Mouse (Mus musculus) right cerebral cortex, postnatal 10 days (tissue): ENCODE results near the gene Fbxl12.
"Not testable (repeated sequence)": the region's sequence is repeated elsewhere in the genome, so short reads cannot be mapped to it uniquely, and the experiment has no call there.

Experiments
- DNase-seq, 2 experiments: peaks; one replicate each; pipeline ENCODE4 v3.0.0; 2021; ENCODE audit warnings: low spot score in 2 of 2

The Fbxl12 gene

DNA sequence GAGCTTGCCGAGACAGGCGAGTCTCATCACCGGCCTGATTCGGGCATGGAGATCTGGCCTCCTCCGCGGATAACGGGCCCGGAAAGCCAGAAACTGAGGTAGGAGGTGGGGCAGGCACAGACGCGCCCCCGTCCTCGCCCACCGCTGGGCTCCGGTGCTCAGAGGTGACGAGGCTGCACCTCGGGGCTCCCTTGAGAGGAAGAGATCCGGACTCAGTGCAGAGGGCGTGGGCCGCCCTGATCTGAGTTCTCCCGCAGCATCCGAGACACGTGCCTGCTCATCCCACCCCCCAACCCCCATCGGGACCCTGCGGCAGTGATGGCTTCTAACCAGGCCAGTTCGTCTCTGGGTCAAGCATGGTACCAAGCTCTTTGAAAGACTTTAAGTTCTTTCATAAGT is 7.7 kb upstream of the Fbxl12 start:
- no peak for DNase-seq

DNA sequence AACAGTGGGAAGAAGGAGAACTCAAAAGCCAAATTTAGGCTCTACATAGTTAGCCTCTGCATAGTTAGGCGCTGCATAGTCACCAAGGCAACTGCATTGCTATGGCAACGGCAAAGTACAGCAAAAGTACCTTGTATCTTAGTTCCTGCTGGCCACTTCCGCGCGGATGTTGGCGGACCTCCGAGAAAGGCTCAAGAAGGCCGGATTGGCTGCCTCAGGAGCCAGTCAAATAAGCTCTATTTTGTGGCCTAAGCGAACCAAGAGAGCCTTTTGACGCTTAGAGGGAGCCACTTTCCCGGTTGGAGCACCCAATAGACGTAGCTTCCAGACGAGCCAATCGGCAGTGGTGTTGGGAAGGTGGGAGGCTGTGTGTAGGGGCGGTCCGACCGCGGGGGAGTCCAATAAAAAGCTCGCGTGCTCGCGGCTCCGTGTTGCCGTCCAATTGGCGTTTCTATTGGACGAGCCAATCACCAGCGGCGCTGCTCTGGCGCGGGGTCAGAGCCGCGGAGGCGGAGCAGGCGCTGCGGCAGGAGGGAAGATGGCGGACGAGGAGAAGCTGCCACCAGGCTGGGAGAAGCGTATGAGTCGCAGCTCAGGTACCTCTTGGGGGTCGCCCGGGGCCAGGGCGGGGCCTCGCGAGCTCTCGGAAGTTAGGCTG is 7.2 kb upstream of the Fbxl12 start, which contains the start of gene Pin1:
Pin1 (plus strand) TSS at position 494 of the 658 bp plus-strand sequence.
- peak; percentile 100 for DNase-seq

DNA sequence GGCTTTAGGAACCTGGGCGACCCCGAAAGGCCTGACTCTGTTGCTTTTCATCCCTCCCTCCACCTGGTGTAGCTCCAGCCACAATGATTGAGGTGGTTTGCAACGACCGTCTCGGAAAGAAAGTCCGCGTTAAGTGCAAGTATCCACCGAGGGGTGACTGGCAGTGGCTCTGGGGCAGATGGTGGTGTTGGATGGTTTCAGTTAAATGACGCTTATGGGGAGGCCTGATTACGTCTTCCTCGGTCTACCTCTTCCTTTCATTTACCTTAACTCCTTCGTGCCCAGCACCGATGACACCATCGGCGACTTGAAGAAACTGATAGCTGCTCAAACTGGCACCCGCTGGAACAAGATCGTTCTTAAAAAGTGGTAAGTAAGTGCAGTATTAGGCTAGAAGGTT is 554 bp upstream of the Fbxl12 start:
- DNase-seq = peak; percentile 49 to 57

DNA sequence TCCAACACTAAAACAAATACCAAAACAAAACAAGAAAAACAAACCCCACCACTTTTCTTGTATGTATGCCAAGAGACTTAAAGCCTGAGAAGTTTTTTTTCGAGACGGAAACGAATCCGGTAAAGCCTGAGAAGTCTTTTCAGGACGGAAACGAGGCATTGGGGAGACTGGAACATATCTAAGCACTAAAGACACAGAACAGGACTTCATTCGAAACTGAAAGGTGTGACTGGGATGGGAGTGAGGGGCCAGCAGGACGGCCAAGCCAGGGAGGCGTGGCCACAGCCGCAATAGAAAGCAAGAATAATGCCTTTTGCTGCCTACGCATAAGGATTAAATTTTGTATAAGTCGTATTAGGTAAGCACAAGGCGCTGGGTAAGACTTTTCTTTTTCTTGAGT is 786 bp downstream of the Fbxl12 start:
- no peak for DNase-seq

DNA sequence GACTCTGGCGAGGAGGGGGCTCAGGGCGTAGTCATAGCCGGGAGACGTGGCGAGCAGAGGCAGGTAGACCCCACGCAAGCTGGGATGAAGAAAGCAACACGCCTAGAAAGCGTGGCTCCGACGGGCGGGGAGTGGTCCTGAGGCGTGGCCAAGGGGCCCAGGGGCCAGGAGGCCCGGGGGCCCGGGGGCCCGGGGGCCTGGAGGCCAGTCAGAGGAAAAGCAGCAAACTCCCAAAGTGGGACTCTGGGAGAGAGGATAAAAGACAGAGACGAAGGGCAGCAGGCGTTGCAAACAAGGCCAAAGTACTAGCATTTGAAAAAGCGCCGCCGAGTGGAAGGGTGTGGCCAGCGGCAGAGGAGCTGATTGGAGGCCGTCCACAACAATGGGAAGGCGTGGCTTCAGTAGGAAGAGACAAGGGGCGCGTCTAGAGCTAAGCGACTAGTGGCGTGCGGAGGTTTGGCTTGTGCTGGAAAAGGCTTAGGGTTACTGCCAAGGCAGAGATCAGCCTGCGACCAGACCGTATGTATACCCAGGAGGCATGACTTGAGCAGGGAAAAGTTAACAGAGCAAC is 1.6 kb downstream of the Fbxl12 start:
- peak; percentile 87 to 89 for DNase-seq

DNA sequence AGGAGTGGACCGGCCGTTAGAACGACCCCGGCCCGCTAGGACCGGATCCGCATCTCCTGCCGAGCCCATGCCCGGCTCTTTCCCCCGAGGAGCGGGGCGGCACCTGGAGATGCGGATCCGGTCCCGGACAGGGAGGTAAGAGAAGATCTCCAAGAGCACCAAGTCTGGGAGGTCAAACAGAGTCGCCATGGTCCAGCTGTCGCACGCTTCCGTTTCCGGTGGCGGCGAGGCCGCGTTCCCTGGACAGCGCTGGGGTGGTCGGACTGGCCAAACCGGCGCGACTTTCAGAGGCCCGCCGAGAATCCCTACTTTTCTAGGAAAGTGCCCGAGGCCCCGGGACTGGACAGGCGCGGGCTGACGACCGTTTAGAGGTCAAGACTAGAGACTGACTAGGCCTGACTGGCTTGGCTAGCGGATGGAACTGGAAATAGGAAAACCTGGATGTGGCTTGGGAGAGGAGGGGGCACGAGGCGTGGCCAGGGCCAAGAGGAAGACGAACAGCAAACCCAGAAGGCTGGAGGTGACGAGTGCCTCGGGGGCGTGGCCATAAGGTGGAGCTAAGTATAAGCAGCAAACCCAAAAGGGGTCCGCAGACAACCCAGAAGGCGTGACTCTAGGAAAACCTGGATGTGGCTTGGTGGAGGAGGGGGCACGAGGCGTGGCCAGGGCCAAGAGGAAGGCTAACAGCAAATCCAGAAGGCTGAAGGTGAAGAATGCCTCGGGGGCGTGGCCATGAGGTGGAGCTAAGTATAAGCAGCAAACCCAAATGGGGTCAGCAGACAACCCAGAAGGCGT is 2.3 kb downstream of the Fbxl12 start, which contains the start of gene Ubl5:
Ubl5 (plus strand) TSS at position 778 of the 795 bp plus-strand sequence.
- peak; percentile 93 to 94 for DNase-seq

DNA sequence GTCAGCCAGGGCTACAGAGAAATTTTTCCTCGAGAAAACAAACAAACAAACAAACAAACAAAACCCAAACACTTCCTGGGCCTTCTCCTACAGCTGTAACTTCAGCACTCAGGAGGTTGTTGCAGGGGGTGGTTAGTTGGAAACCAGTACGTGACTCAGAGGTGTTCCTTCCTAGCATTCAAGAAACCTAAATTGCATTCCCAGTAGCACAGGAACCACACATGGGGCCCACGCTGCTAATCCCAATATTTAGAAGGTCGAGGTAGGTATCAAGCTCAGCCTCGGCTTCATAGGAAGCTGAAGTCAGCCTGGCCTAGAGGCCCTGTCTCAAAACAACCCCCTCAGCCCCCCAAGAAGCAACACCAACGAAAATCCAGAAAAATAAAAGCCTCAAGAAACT is 3.1 kb downstream of the Fbxl12 start:
- DNase-seq = no peak

DNA sequence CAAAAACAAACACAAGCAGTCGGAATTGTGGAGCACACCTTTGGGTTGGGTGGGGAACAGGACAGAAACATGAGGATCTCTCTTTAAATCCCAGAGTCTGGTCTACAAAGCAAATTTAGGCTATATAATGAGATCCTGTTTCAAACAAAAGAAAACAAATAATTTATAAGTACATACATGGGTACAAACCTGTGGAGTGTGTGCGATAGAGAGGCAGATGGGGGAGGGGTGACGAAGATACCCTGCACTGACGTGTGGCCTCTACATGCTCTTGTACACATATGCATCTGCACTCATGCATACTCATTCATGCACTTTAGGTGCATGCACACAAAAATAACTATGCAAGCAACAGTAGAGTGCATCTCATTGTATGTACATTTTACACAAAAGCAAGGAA is 5.1 kb downstream of the Fbxl12 start:
- peak in 1 of 2 experiments; percentile 21 for DNase-seq

DNA sequence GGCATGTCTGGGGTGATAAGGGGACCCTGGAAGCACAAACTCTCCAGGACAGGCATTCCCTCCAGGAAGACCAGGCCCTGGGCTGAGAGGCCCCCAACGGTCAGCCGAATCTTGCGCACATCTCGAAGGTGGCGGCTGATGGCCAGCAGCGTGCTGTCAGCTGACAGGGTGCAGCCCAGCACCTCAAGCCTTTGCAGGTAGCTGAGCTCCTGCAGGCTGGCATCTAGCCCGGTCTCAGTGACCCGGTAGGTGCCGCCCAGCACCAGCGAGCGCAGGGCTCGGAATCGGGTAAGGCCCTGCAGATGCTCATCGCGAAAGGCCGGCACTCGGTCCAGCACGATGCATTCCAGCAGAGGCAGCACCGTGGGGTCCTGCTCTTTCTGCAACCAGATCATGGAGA is 6.0 kb downstream of the Fbxl12 start:
- DNase-seq = peak in 1 of 2 experiments; percentile 34

DNA sequence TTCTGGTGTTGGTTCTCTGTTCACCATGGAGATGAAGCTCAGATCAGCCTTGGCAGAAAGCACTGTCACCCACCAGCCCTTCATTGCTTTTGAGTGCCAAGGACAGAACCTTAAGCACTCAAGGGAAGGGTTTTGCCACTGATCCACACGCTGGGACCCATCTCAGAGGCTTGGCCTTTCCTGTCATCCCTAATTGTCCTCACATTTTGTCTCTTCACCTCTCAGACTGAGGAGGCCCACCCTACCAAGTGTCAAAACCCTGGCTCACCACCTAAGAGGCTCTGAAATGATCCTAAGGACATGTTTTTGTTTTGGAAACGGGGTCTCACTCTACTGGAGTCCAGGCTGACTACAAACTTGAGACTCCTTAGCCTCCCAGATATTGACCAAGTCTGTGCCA is 7.8 kb downstream of the Fbxl12 start:
- DNase-seq = no peak

DNA sequence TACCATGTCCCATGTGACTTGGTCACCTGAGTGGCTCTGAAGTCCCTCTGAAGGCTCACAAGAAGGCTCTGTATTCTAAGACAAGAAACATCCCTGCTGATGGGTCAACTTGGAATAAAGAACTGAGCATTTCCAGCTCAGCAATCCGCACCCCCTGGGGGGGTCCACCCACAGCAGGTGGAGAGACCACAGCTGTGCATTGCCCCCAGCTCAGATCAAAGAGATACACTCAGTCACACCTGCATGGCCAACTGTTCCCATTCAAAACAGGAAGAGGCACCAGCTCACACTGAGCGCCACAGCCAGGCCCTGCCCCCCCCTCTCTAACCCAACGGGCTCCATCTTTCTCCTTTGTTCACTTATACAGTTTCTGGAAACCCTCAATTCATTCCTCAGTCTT is 8.3 kb downstream of the Fbxl12 start:
- no peak for DNase-seq

DNA sequence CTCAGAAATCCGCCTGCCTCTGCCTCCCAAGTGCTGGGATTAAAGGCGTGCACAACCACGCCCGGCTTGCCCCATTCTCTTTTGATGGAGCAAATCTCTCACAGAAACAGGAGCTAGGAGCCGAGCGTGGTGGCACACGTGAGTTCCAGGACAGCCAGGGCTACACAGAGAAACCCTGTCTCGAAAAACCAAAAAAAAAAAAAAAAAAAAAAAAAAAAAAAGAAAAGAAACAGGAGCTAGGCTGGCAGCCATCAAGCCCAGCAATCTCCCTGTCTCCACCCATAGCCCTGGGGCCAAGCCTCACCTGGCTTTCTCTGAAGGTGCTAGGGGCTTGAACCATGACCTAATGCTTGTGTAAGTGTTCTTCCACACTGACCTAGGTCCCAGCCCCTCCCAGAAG is 8.9 kb downstream of the Fbxl12 start:
- not testable (repeated sequence) for DNase-seq

DNA sequence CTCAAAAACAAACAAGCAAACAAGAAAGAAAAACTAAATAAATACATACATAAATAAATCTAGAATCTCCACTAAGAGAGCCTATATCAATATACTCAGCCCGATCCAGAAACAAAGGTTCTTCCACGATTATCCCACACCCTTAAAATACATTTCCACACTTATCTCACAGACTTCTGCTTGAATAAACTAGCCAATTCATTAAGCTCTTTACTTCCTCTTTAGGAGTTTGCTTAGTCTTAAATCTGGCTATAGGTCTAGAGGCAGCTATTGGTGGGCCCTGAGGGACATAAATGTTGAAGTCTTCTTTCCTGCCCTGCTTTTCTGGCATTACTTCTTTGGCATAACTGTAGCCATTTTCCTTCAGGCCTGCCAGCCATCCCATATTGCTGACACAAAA is 13.2 kb downstream of the Fbxl12 start:
- no peak for DNase-seq

DNA sequence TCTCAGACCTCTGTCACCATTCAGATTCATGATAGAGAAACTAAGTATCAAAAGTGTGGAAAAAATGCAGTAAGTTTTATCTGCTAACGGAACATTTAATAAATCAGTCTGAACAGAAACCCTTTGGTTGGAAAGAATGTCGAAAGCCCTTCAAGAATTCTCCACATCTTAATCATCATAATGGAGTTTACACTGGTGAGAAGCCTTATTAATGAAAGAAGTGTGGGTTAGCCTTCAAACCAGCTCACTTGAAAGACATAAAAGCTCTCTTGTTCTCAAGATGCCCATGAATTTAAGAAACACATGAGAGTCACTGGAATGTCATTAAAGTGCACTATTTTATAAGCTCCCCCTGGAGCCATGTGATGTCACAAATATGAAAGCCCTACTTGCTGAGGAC is 27.9 kb downstream of the Fbxl12 start:
- no peak for DNase-seq

DNA sequence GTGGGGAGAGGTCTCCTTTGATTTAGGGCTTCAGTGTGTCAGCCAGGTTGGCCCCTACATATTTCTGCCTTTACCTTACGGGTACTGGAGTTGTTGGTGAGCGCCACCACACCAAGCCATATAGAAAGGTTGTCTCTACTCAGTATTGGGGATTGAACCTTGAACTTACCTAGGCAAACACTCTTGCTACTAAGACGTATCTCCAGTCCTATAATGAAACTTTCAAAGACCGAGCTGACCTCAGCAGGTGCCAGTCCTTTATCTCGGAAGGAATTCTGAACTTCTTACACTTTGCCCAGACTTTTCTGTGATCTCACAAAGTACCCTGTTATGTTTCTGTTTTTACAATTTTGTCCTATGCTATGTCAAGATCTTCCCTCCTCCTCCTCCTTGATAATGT is 32.6 kb downstream of the Fbxl12 start:
- no peak for DNase-seq

DNA sequence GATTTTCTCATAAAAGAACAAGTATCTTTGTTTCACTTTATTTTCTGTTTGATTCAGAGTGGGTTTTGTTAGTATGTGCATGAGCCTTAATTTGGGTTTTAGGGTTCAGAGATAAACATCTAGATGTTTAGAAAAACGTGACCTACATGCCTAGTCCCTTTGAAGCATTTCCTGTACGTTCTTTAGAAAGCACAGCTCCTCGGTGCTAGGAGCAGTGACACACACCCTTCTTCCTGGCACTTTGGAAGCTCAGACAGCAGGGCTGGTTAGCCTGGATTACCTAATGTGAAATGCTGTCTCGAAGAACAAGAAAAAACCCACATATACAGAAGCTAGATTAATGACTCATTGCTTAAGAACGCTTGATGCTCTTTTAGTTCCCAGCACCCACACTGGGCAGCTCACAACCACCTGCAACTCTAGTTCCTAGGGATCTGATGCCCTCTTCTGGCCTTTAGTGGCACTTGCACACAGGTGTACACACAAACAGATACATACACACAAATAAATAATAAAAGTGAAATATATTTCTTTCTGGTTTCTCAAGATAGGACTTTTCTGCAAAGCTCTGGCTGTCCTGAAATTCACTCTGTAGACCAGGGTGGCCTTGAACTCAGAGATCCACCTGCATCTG is 34.6 kb downstream of the Fbxl12 start:
- no peak for DNase-seq

DNA sequence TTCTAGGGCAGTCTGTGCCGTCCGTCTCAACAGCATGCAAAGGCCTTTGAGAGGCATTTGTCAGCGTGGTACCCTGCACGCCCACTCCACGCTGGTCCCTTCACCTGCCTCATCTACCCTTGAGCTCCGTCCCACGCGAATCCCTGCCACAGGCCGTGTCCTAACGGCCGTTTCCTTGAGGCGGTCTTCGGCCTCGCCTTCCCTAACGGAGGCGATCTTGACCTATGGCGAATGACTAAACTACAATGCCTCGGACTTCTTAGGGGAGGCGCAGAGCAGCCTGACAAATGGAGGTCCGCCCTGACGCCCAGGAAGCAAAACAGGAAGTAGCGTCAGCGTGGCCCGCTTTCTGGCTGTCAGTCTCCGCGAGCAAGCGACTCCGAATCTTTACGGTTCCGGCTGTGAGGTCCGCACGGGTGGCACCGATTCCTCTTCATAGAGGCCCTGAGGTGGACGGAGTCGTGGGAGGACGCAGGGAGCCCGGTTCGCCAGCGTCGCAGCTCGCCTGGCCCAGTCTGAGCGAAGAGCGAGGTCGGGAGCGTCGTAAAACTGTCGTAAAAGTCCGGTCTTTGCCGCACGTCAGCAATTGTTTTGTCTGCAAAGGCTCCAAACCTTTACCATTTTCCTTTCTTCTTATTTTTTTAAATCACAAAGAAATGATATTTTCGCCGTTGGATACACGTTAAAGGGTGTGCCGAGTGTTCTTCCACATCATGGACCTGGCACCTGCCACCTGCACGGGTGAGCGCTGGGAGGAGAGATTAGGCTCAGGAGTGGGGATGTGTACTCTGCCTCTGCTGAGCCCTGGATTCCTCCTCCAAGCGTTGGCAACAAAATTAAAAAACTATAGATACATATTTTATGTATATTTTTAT is 37.2 kb downstream of the Fbxl12 start:
- peak; percentile 90 to 94 for DNase-seq

DNA sequence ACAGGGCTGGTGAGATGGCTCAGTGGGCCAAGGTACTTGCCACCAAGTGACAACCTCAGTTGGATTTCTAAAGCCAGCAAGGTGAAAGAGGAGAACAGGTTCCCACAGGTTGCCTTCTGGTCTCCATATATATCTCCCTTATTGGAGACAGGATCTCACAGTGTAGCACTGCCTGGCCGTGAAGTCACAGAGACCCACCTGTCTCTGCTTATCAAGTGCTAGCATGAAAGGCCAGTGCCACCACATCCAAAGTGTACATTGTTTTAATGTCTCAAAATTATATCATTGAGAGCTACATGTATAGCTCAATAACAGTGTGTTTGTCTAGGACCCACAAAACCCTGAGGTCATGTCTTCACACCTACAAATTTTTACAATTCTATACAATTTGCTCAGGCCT is 38.3 kb downstream of the Fbxl12 start:
- no peak for DNase-seq

DNA sequence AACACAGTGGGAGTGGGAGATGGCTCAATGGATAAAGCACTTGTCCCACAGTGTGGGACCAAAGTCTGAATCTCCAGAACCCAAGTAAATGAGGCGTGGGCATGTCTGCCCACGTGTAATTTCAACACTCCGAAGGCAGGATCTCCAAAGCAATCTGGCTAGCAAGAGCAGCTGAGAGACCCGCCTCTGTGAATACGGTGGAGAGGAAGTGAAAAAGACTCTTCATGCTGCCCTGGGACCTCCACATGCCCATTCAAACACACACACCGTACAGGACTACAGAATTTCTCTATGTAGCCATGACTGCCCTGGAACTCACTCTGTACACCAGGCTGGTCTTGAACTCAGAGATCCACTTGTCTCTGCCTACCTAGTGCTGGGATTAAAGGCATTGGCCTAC is 43.3 kb downstream of the Fbxl12 start:
- DNase-seq = peak in 1 of 2 experiments; percentile 20

DNA sequence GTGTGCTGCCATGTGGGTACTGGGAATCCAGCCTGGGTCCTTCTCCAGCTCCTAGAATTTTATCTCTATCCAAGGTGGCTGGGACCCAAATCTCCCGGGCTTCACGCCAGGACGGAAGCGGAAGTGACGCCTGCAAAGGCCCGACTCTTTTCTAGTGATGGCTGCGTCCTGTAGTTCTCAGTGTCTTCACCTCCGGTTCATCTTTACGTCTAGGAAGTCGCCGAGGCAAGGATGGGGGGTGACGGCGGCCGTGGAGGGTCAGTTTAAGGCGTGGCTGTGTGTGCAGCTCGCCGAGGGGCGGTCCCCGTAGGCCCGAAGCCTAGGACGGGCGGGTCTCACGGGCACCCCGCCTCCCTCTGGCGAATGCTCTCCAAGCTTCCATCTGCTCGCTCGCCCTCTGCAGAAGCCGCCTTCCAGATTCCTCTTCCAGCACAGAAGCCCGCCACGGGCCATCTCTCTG is 63.4 kb downstream of the Fbxl12 start, which contains the start of gene Zfp846:
Zfp846 (plus strand) TSS at position 117 of the 460 bp plus-strand sequence.
- peak; percentile 99 to 100 for DNase-seq

DNA sequence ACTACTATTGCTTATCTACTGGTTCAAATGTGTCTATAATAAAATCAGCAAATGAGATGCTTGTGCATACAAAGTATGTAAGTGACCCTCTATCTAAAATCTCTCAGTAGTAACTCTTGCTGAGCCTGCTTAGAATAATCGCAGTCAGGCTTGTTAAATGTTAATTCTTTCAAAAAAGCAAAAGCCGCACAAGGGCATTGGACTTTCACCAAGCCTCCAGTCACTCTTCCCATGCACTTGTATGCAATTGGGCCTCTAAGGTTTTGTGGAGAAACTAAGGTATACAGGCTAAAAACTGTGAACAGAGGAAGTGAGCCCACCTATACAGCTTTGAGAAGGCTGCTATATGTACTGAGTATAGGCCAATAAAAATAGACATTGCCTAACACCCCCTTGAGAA is 68.0 kb downstream of the Fbxl12 start:
- no peak for DNase-seq
